Mouse (Mus musculus): ENCODE measurements around the gene Tulp2. TPM values are rescaled to one million over a fixed set of nuclear protein-coding genes. Genes with fewer than 3 reads are reported as not detected.
A peak's percentile ranks its signal among the peaks of the same experiment; 100 is the strongest.
"Not testable (repeated sequence)": the region's sequence is repeated elsewhere in the genome, so short reads cannot be mapped to it uniquely, and the experiment has no call there.

Gene Tulp2
- polyA plus RNA-seq, 1 experiment from 2014 or later = 1.0 TPM

- Histone ChIP-seq H3K27me3 (no peaks in the 10 kb centered on the region), H3K4me1 (peaks cover 50% of the 10 kb centered on the region), H3K27ac (peak overlapping the region; percentile 97), H3K4me3 (peak overlapping the region; percentile 83), H3K9me3 (no peaks in the 10 kb centered on the region), H3K36me3 (peaks cover 7% of the 10 kb centered on the region; the same call in 1 of the 2 replicates), H3K9ac (peak overlapping the region; percentile 84; the same call in 1 of the 2 replicates), H3K4me2 (peak overlapping the region; percentile 73)
- no peak for ATAC-seq (ENCODE audit: insufficient number of reproducible peaks, low FRiP score, low TSS enrichment, low read depth)
- WGBS = 22% methylated on average over 7 of the region's 7 CpGs
Observed at GRCm38 (mm10) chr7:45526474-45527120, 44.9 kb downstream of the Tulp2 start.

- H3K27me3 ChIP-seq; H3K4me2 ChIP-seq; H3K27ac ChIP-seq; ATAC-seq (ENCODE audit: insufficient number of reproducible peaks, low FRiP score, low TSS enrichment, low read depth); H3K36me3 ChIP-seq; H3K9ac ChIP-seq; H3K9me3 ChIP-seq; H3K4me3 ChIP-seq: not testable (repeated sequence)
- H3K4me1 ChIP-seq = peaks cover 48% of the 10 kb centered on the region
- 90% methylated on average over 6 of the region's 6 CpGs for WGBS
Observed at GRCm38 (mm10) chr7:45527169-45527568, 45.5 kb downstream of the Tulp2 start.

- Histone ChIP-seq H3K27ac (no peak overlapping the region; the same call in 1 of the 2 replicates), H3K4me1 (peaks cover 30% of the 10 kb centered on the region), H3K27me3 (no peaks in the 10 kb centered on the region), H3K9me3 (no peaks in the 10 kb centered on the region), H3K4me2 (no peak overlapping the region), H3K4me3 (no peak overlapping the region), H3K36me3 (peaks cover 3% of the 10 kb centered on the region; the same call in 1 of the 2 replicates), H3K9ac (no peak overlapping the region)
- ATAC-seq (ENCODE audit: insufficient number of reproducible peaks, low FRiP score, low TSS enrichment, low read depth) = no peak
- WGBS = 12% methylated on average over 6 of the region's 6 CpGs
Observed at GRCm38 (mm10) chr7:45529461-45529860, 47.8 kb downstream of the Tulp2 start.

- peak overlapping the region; percentile 8; the same call in 1 of the 2 replicates for H3K4me2 ChIP-seq
Observed at GRCm38 (mm10) chr7:45530643-45531042, 49.0 kb downstream of the Tulp2 start.

GRCm38 (mm10) chr7:45535676-45536075, 54.0 kb downstream of the Tulp2 start:
- no peak overlapping the region for H3K4me2 ChIP-seq
- peaks cover 14% of the 10 kb centered on the region; the same call in 1 of the 2 replicates for H3K4me1 ChIP-seq
- no peaks in the 10 kb centered on the region for H3K9me3 ChIP-seq
- H3K9ac ChIP-seq = no peak overlapping the region
- H3K36me3 ChIP-seq = no peaks in the 10 kb centered on the region
- no peaks in the 10 kb centered on the region for H3K27me3 ChIP-seq
- ATAC-seq (ENCODE audit: insufficient number of reproducible peaks, low FRiP score, low TSS enrichment, low read depth) = no peak
- no peak overlapping the region for H3K4me3 ChIP-seq
- 70% methylated on average over 1 of the region's 1 CpGs for WGBS
- H3K27ac ChIP-seq = no peak overlapping the region

More at GRCm38 (mm10) chr7:45530643-45531042, 49.0 kb downstream of the Tulp2 start:
- Histone ChIP-seq H3K4me1 (peaks cover 22% of the 10 kb centered on the region), H3K36me3 (no peaks in the 10 kb centered on the region), H3K27me3 (no peaks in the 10 kb centered on the region), H3K4me3 (no peak overlapping the region), H3K9me3 (no peaks in the 10 kb centered on the region), H3K9ac (no peak overlapping the region), H3K27ac (peak overlapping the region; percentile 69)
- 51% methylated on average over 2 of the region's 2 CpGs for WGBS
- ATAC-seq (ENCODE audit: insufficient number of reproducible peaks, low FRiP score, low TSS enrichment, low read depth) = no peak

GRCm38 (mm10) chr7:45537602-45538001, 55.9 kb downstream of the Tulp2 start:
- 85% methylated on average over 10 of the region's 10 CpGs for WGBS
- H3K27ac ChIP-seq = no peak overlapping the region
- H3K36me3 ChIP-seq = no peaks in the 10 kb centered on the region
- H3K4me2 ChIP-seq = peak overlapping the region; percentile 87
- no peaks in the 10 kb centered on the region for H3K9me3 ChIP-seq
- no peaks in the 10 kb centered on the region for H3K27me3 ChIP-seq
- H3K9ac ChIP-seq = no peak overlapping the region
- no peak for ATAC-seq (ENCODE audit: insufficient number of reproducible peaks, low FRiP score, low TSS enrichment, low read depth)
- peaks cover 11% of the 10 kb centered on the region; the same call in 1 of the 2 replicates for H3K4me1 ChIP-seq
- H3K4me3 ChIP-seq = peak overlapping the region; percentile 49

- 0 out of 2 replicates have a peak overlapping the region, but pooled peaks have one; percentile 17 for H3K27ac ChIP-seq
- WGBS = 3% methylated on average over 28 of the region's 29 CpGs
- H3K4me2 ChIP-seq = peak overlapping the region; percentile 87
- no peaks in the 10 kb centered on the region for H3K36me3 ChIP-seq
- no peaks in the 10 kb centered on the region for H3K27me3 ChIP-seq
- peak; percentile 76; the same call in 1 of the 2 replicates for ATAC-seq (ENCODE audit: insufficient number of reproducible peaks, low FRiP score, low TSS enrichment, low read depth)
- H3K4me3 ChIP-seq = peak overlapping the region; percentile 49
- H3K9ac ChIP-seq = no peak overlapping the region
- peaks cover 11% of the 10 kb centered on the region; the same call in 1 of the 2 replicates for H3K4me1 ChIP-seq
- H3K9me3 ChIP-seq = no peaks in the 10 kb centered on the region
Observed at GRCm38 (mm10) chr7:45538163-45539041, 56.7 kb downstream of the Tulp2 start.

GRCm38 (mm10) chr7:45539095-45539494, 57.4 kb downstream of the Tulp2 start:
- Histone ChIP-seq H3K27me3 (no peaks in the 10 kb centered on the region), H3K4me3 (no peak overlapping the region), H3K9me3 (no peaks in the 10 kb centered on the region), H3K36me3 (no peaks in the 10 kb centered on the region), H3K4me1 (peaks cover 11% of the 10 kb centered on the region; the same call in 1 of the 2 replicates), H3K4me2 (no peak overlapping the region), H3K9ac (no peak overlapping the region), H3K27ac (0 out of 2 replicates have a peak overlapping the region, but pooled peaks have one; percentile 17)
- WGBS = 86% methylated on average over 3 of the region's 3 CpGs
- no peak for ATAC-seq (ENCODE audit: insufficient number of reproducible peaks, low FRiP score, low TSS enrichment, low read depth)

GRCm38 (mm10) chr7:45540213-45540612, 58.5 kb downstream of the Tulp2 start:
- peaks cover 11% of the 10 kb centered on the region; the same call in 1 of the 2 replicates for H3K4me1 ChIP-seq
- no peaks in the 10 kb centered on the region for H3K9me3 ChIP-seq
- no peaks in the 10 kb centered on the region for H3K36me3 ChIP-seq
- H3K4me2 ChIP-seq = no peak overlapping the region
- WGBS = 54% methylated on average over 2 of the region's 2 CpGs
- H3K27ac ChIP-seq = no peak overlapping the region
- no peaks in the 10 kb centered on the region for H3K27me3 ChIP-seq
- no peak for ATAC-seq (ENCODE audit: insufficient number of reproducible peaks, low FRiP score, low TSS enrichment, low read depth)
- no peak overlapping the region for H3K4me3 ChIP-seq
- no peak overlapping the region for H3K9ac ChIP-seq

- Histone ChIP-seq H3K4me3 (no peak overlapping the region), H3K9ac (no peak overlapping the region), H3K27me3 (no peaks in the 10 kb centered on the region), H3K9me3 (no peaks in the 10 kb centered on the region), H3K36me3 (no peaks in the 10 kb centered on the region), H3K4me1 (no peaks in the 10 kb centered on the region), H3K4me2 (no peak overlapping the region), H3K27ac (no peak overlapping the region)
- ATAC-seq (ENCODE audit: insufficient number of reproducible peaks, low FRiP score, low TSS enrichment, low read depth) = no peak
- WGBS = 91% methylated on average over 1 of the region's 1 CpGs
Observed at GRCm38 (mm10) chr7:45544525-45544924, 62.8 kb downstream of the Tulp2 start.

- H3K27ac ChIP-seq = 0 out of 2 replicates have a peak overlapping the region, but pooled peaks have one; percentile 51
- no peaks in the 10 kb centered on the region for H3K27me3 ChIP-seq
- no peaks in the 10 kb centered on the region for H3K36me3 ChIP-seq
- no peak overlapping the region for H3K9ac ChIP-seq
- H3K4me2 ChIP-seq = no peak overlapping the region
- WGBS = 83% methylated on average over 16 of the region's 16 CpGs
- H3K4me1 ChIP-seq = peaks cover 3% of the 10 kb centered on the region; the same call in 1 of the 2 replicates
- H3K9me3 ChIP-seq = no peaks in the 10 kb centered on the region
- ATAC-seq (ENCODE audit: insufficient number of reproducible peaks, low FRiP score, low TSS enrichment, low read depth) = no peak
- no peak overlapping the region for H3K4me3 ChIP-seq
Observed at GRCm38 (mm10) chr7:45549641-45550436, 68.2 kb downstream of the Tulp2 start.

All from limb, embryonic 15.5 days (tissue).